Mouse (Mus musculus) thymus, postnatal 25 days (tissue): ENCODE data around the gene Traip.
"Not testable (repeated sequence)": the region's sequence is repeated elsewhere in the genome, so short reads cannot be mapped to it uniquely, and the experiment has no call there.

Experiments used
- DNase-seq: peaks from one replicate; pipeline ENCODE4 v3.0.0; 2022

Gene Traip

GRCm38 (mm10) chr9:108002778-108003530 is 53.0 kb downstream of the Traip start:
- DNase-seq: no peak

GRCm38 (mm10) chr9:108003531-108003890 is 53.6 kb downstream of the Traip start:
- peak; percentile 51 for DNase-seq

GRCm38 (mm10) chr9:108008041-108008440 is 58.1 kb downstream of the Traip start:
- no peak for DNase-seq

- DNase-seq: no peak
Measured at GRCm38 (mm10) chr9:108010385-108010784, 60.4 kb downstream of the Traip start.

- DNase-seq: not testable (repeated sequence)
Measured at GRCm38 (mm10) chr9:108013577-108013976, 63.6 kb downstream of the Traip start.

GRCm38 (mm10) chr9:108017127-108017526 is 67.2 kb downstream of the Traip start:
- DNase-seq: no peak

GRCm38 (mm10) chr9:108020741-108021140 is 70.8 kb downstream of the Traip start:
- no peak for DNase-seq
